8 mouse cellular contexts compared by ENCODE assay signal in the genomic region with DNA sequence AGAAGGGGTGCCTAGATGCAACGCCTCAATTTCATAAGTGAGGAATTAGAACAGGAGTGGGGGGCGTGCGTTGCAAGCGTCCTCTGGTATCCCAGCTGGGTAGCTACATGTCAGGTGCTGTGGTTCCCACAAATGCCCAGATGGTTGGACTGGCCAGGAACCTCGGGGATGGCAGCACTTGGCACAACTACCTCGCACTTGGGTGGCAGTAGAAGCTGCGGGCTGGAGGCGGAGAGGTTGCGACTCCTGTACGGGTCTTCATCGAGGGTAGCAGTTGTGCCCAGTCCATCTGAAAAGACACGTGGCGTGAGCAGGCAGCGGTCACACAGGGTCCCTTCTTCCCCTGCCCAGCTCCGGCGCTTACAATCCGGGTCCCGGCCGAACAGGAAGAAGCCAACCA. TPM values are rescaled to one million over a fixed set of nuclear protein-coding genes. Genes with fewer than 3 reads are reported as not detected.
A peak's percentile ranks its signal among the peaks of the same experiment; 100 is the strongest.
DNase-seq lines count a peak whose midpoint lies in the region; ATAC-seq and TF ChIP-seq lines count a peak whose summit lies in the region.

No protein-coding gene starts in this region.

- no peaks in the 10 kb centered on the region for H3K79me2 ChIP-seq in CH12.LX (replicated peaks; ENCODE audit: control insufficient read depth, extremely low read depth, insufficient read depth, poor library complexity, severe bottlenecking)

- in situ Hi-C loops in CH12.LX (cut with MboI; ENCODE audit: low pct_ligation_motif_present, low pct_unique_long_range_greater_than_20kb, low sequenced_read_pairs): no loop called here

- no peak for TF ChIP-seq CTCF in CH12.LX (conservative IDR thresholded peaks at IDR 0.05 in 1 of 2, IDR thresholded peaks at IDR 0.05 in 1 of 2; ENCODE audit: low read depth in 2 of 2, low read length in 2 of 2)

- dilution Hi-C loops in CH12.LX (cut with MboI; ENCODE audit: extremely low pct_ligation_motif_present, extremely low pct_unique_long_range_greater_than_20kb, low sequenced_read_pairs): no loop called here

- no peak for DNase-seq in heart, adult 18-20 months
- DNase-seq in CH12.LX (ENCODE audit: extremely low read depth): no peak
- DNase-seq in embryonic facial prominence, embryonic 14.5 days (ENCODE audit: low spot score): no peak
- DNase-seq in right cerebral cortex, postnatal 25 days: no peak
- no peak for DNase-seq in urinary bladder, postnatal 25 days (ENCODE audit: low spot score)

- TF ChIP-seq RAD21 in CH12.LX (IDR thresholded peaks at IDR 0.05; ENCODE audit: low read depth, low read length): no peak

- peak overlapping the region; percentile 85 for H3K4me2 ChIP-seq in heart, embryonic 11.5 days
- 0 out of 2 replicates have a peak overlapping the region, but pooled peaks have one; percentile 23 for H3K4me2 ChIP-seq in CH12.LX (ENCODE audit: insufficient read depth, low read depth, poor library complexity, severe bottlenecking)
- H3K4me2 ChIP-seq in embryonic facial prominence, embryonic 14.5 days (ENCODE audit: low read depth, low read length): peak overlapping the region; percentile 88
- H3K4me2 ChIP-seq in limb, embryonic 15.5 days: peak overlapping the region; percentile 81

- H3K36me3 ChIP-seq in heart, embryonic 11.5 days (ENCODE audit: control insufficient read depth, insufficient read depth, low read length): no peaks in the 10 kb centered on the region
- H3K36me3 ChIP-seq in CH12.LX (replicated peaks in 1 of 2; ENCODE audit: control insufficient read depth in 1 of 2, insufficient read depth in 1 of 2, low read length in 1 of 2): peaks cover 0 to 7% of the 10 kb centered on the region in 2 experiments
- H3K36me3 ChIP-seq in embryonic facial prominence, embryonic 14.5 days (ENCODE audit: control insufficient read depth, insufficient read depth, low read length): no peaks in the 10 kb centered on the region
- 0 out of 2 replicates have a peak, but pooled peaks cover 10% of the 10 kb centered on the region for H3K36me3 ChIP-seq in limb, embryonic 15.5 days

- H3K4me3 ChIP-seq in heart, embryonic 11.5 days (ENCODE audit: low read depth, low read length): peak overlapping the region; percentile 46
- peak overlapping the region in 1 of 3 experiments; percentile 5 for H3K4me3 ChIP-seq in CH12.LX (replicated peaks in 1 of 3; ENCODE audit: low read depth in 2 of 3, low read length in 2 of 3, poor library complexity in 1 of 3)
- H3K4me3 ChIP-seq in embryonic facial prominence, embryonic 14.5 days (ENCODE audit: low read depth, low read length): peak overlapping the region; percentile 46
- peak overlapping the region; percentile 48 for H3K4me3 ChIP-seq in limb, embryonic 15.5 days

- peak overlapping the region; percentile 52; the same call in 1 of the 2 replicates for H3K9ac ChIP-seq in heart, embryonic 11.5 days (ENCODE audit: low read depth, low read length)
- H3K9ac ChIP-seq in CH12.LX (ENCODE audit: insufficient read depth, low read depth): no peak overlapping the region
- H3K9ac ChIP-seq in embryonic facial prominence, embryonic 14.5 days (ENCODE audit: low read depth, low read length): peak overlapping the region; percentile 61
- peak overlapping the region; percentile 47 for H3K9ac ChIP-seq in limb, embryonic 15.5 days

- WGBS in heart, embryonic 11.5 days (ENCODE audit: insufficient replicate concordance): 13% methylated on average over 19 of the region's 19 CpGs
- WGBS in embryonic facial prominence, embryonic 14.5 days: 25% methylated on average over 11 of the region's 19 CpGs
- 8% methylated on average over 19 of the region's 19 CpGs for WGBS in limb, embryonic 15.5 days

- no peak for TF ChIP-seq POLR2A in CH12.LX (IDR thresholded peaks at IDR 0.05; ENCODE audit: low read depth, low read length)

- peaks cover 20% of the 10 kb centered on the region for H3K4me1 ChIP-seq in heart, embryonic 11.5 days (ENCODE audit: control insufficient read depth, insufficient read depth, low read length)
- peaks cover 13 to 23% of the 10 kb centered on the region in 2 experiments for H3K4me1 ChIP-seq in CH12.LX (ENCODE audit: control insufficient read depth in 1 of 2, insufficient read depth in 2 of 2)
- H3K4me1 ChIP-seq in embryonic facial prominence, embryonic 14.5 days (ENCODE audit: control insufficient read depth, insufficient read depth, low read length): peaks cover 23% of the 10 kb centered on the region
- peaks cover 55% of the 10 kb centered on the region for H3K4me1 ChIP-seq in limb, embryonic 15.5 days

- no peak overlapping the region for H3K27ac ChIP-seq in heart, embryonic 11.5 days (ENCODE audit: low read depth, low read length)
- no peak overlapping the region for H3K27ac ChIP-seq in CH12.LX (ENCODE audit: insufficient read depth, low read depth)
- H3K27ac ChIP-seq in embryonic facial prominence, embryonic 14.5 days (replicated peaks; ENCODE audit: low read depth, low read length): no peak overlapping the region
- H3K27ac ChIP-seq in limb, embryonic 15.5 days: no peak overlapping the region

- peaks cover 55% of the 10 kb centered on the region for H3K27me3 ChIP-seq in heart, embryonic 11.5 days (ENCODE audit: control insufficient read depth, insufficient read depth, low read length)
- H3K27me3 ChIP-seq in CH12.LX (replicated peaks): peaks cover 9% of the 10 kb centered on the region
- peaks cover 17% of the 10 kb centered on the region for H3K27me3 ChIP-seq in embryonic facial prominence, embryonic 14.5 days (replicated peaks; ENCODE audit: control insufficient read depth, insufficient read depth, low read length)
- H3K27me3 ChIP-seq in limb, embryonic 15.5 days: no peaks in the 10 kb centered on the region

- ATAC-seq in heart, embryonic 11.5 days (replicated peaks; ENCODE audit: insufficient number of reproducible peaks, low FRiP score, low TSS enrichment): no peak
- no peak for ATAC-seq in embryonic facial prominence, embryonic 14.5 days (ENCODE audit: low read depth)
- ATAC-seq in limb, embryonic 15.5 days (ENCODE audit: insufficient number of reproducible peaks, low FRiP score, low TSS enrichment, low read depth): no peak
- no peak for ATAC-seq in megakaryocyte-erythroid progenitor cell, adult 5-6 weeks (replicated peaks; ENCODE audit: low FRiP score, low TSS enrichment, poor library complexity, severe bottlenecking)

- H3K9me3 ChIP-seq in heart, embryonic 11.5 days (replicated peaks; ENCODE audit: control insufficient read depth, low read length): no peaks in the 10 kb centered on the region
- no peaks in the 10 kb centered on the region for H3K9me3 ChIP-seq in CH12.LX (replicated peaks; ENCODE audit: low read length)
- no peaks in the 10 kb centered on the region for H3K9me3 ChIP-seq in embryonic facial prominence, embryonic 14.5 days (ENCODE audit: control insufficient read depth, low read length)
- no peaks in the 10 kb centered on the region for H3K9me3 ChIP-seq in limb, embryonic 15.5 days

- no peak for TF ChIP-seq EP300 in CH12.LX (IDR thresholded peaks at IDR 0.05; ENCODE audit: low read length)

TF ChIP-seq in CH12.LX, 34 proteins besides CTCF, POLR2A, EP300 and RAD21 (continues in another document):
- TF ChIP-seq MYC (IDR thresholded peaks at IDR 0.05; ENCODE audit: low read depth, low read length): no peak

RNA-seq across cellular contexts. Expression of gene Pex16, which starts 4.1 kb away (rescaled TPM):
- 12.5 and 13.6 TPM in 2 replicates for polyA plus RNA-seq in heart, embryonic 11.5 days (2014; fragmentation: Nextera tagmentation; extraction: Ambion mirVana)
- total RNA-seq in heart, adult 18-20 months (2021): 10 to 100 TPM; 24.8 to 27.4 TPM
- total RNA-seq in CH12.LX (2012; rRNA removed) (35.1 and 44.0 TPM in 2 replicates), CH12.LX (2014; rRNA removed) (25.0 and 28.7 TPM in 2 replicates)
- polyA plus RNA-seq in CH12.LX (2012; ENCODE audit: insufficient read length, low read depth): 36.6 and 37.2 TPM in 2 replicates
- polyA plus RNA-seq in embryonic facial prominence, embryonic 14.5 days (2014; fragmentation: Nextera tagmentation; extraction: Ambion mirVana): 19.6 and 22.7 TPM in 2 replicates
- polyA plus RNA-seq in limb, embryonic 15.5 days (2015; fragmentation: Nextera tagmentation; extraction: Ambion mirVana): 25.2 and 27.6 TPM in 2 replicates
- 13.1 and 25.7 TPM in 2 replicates for total RNA-seq in megakaryocyte-erythroid progenitor cell, adult 5-6 weeks (2014; fragmentation: Nextera tagmentation)
- 12.1 and 17.2 TPM in 2 replicates for total RNA-seq in megakaryocyte-erythroid progenitor cell, adult 5-6 weeks (2017)

RNA-seq across cellular contexts. Expression of gene Large2, which starts 4.3 kb away (rescaled TPM):
- polyA plus RNA-seq in heart, embryonic 11.5 days (2014; fragmentation: Nextera tagmentation; extraction: Ambion mirVana): 0.93 and 2.0 TPM in 2 replicates
- total RNA-seq in heart, adult 18-20 months (2021): under 1 TPM in 1 of 2 experiments, not detected in 1; 0.41 TPM
- total RNA-seq in CH12.LX (2012; rRNA removed) (1.4 and 1.5 TPM in 2 replicates), CH12.LX (2014; rRNA removed) (0.19 TPM in 1 of 2 replicates, not detected in the other)
- 0.45 and 0.89 TPM in 2 replicates for polyA plus RNA-seq in CH12.LX (2012; ENCODE audit: insufficient read length, low read depth)
- 10.7 and 11.1 TPM in 2 replicates for polyA plus RNA-seq in embryonic facial prominence, embryonic 14.5 days (2014; fragmentation: Nextera tagmentation; extraction: Ambion mirVana)
- polyA plus RNA-seq in limb, embryonic 15.5 days (2015; fragmentation: Nextera tagmentation; extraction: Ambion mirVana): 17.6 and 18.4 TPM in 2 replicates
- not detected in 2 replicates for total RNA-seq in megakaryocyte-erythroid progenitor cell, adult 5-6 weeks (2014; fragmentation: Nextera tagmentation)
- total RNA-seq in megakaryocyte-erythroid progenitor cell, adult 5-6 weeks (2017): not detected in 2 replicates

RNA-seq across cellular contexts. Expression of gene 1700029I15Rik, which starts 12.0 kb away (rescaled TPM):
- 0.67 and 0.89 TPM in 2 replicates for polyA plus RNA-seq in heart, embryonic 11.5 days (2014; fragmentation: Nextera tagmentation; extraction: Ambion mirVana)
- 1 to 10 TPM in 1 of 2 experiments, under 1 TPM in 1; 0.25 to 1.1 TPM for total RNA-seq in heart, adult 18-20 months (2021)
- 2.9 and 3.4 TPM in 2 replicates for total RNA-seq in CH12.LX (2012; rRNA removed)
- 0.39 and 0.67 TPM in 2 replicates for total RNA-seq in CH12.LX (2014; rRNA removed)
- 3.0 and 5.0 TPM in 2 replicates for polyA plus RNA-seq in CH12.LX (2012; ENCODE audit: insufficient read length, low read depth)
- polyA plus RNA-seq in embryonic facial prominence, embryonic 14.5 days (2014; fragmentation: Nextera tagmentation; extraction: Ambion mirVana): 2.7 and 3.0 TPM in 2 replicates
- 3.5 TPM in 2 replicates for polyA plus RNA-seq in limb, embryonic 15.5 days (2015; fragmentation: Nextera tagmentation; extraction: Ambion mirVana)
- total RNA-seq in megakaryocyte-erythroid progenitor cell, adult 5-6 weeks (2014; fragmentation: Nextera tagmentation): 1.2 and 1.5 TPM in 2 replicates
- 1.1 and 2.5 TPM in 2 replicates for total RNA-seq in megakaryocyte-erythroid progenitor cell, adult 5-6 weeks (2017)

RNA-seq across cellular contexts. Expression of gene Mapk8ip1, which starts 30.7 kb away (rescaled TPM):
- polyA plus RNA-seq in heart, embryonic 11.5 days (2014; fragmentation: Nextera tagmentation; extraction: Ambion mirVana): 2.7 and 4.1 TPM in 2 replicates
- 1 to 10 TPM; 3.2 to 3.7 TPM for total RNA-seq in heart, adult 18-20 months (2021)
- total RNA-seq in CH12.LX (2012; rRNA removed): 4.1 and 5.4 TPM in 2 replicates
- 5.0 and 5.5 TPM in 2 replicates for total RNA-seq in CH12.LX (2014; rRNA removed)
- polyA plus RNA-seq in CH12.LX (2012; ENCODE audit: insufficient read length, low read depth): 11.0 and 13.0 TPM in 2 replicates
- 17.6 and 18.1 TPM in 2 replicates for polyA plus RNA-seq in embryonic facial prominence, embryonic 14.5 days (2014; fragmentation: Nextera tagmentation; extraction: Ambion mirVana)
- polyA plus RNA-seq in limb, embryonic 15.5 days (2015; fragmentation: Nextera tagmentation; extraction: Ambion mirVana): 23.8 and 27.0 TPM in 2 replicates
- not detected in 2 replicates for total RNA-seq in megakaryocyte-erythroid progenitor cell, adult 5-6 weeks (2014; fragmentation: Nextera tagmentation)
- total RNA-seq in megakaryocyte-erythroid progenitor cell, adult 5-6 weeks (2017): not detected in 2 replicates

Comparison
In these comparisons a context has a peak if more than half of its experiments do, and no peak if none do; other contexts are left out.
1. H3K4me2 ChIP-seq: peak in every context shown above with its lines; median percentile 88 in embryonic facial prominence, embryonic 14.5 days; 85 in heart, embryonic 11.5 days; 81 in limb, embryonic 15.5 days; 23 in CH12.LX.